Mouse (Mus musculus) intestine, postnatal 0 days (tissue): ENCODE measurements around the gene Supt3. TPM values are rescaled to one million over a fixed set of nuclear protein-coding genes. Genes with fewer than 3 reads are reported as not detected.

Source experiments
- ATAC-seq: fragments of 200-750 bp; cut with Nextera tagmentation; 2 replicates; pipeline ENCODE4 v1.8.0; 2017; ENCODE audit warnings: mild to moderate bottlenecking, moderate TSS enrichment, moderate library complexity
- H3K27ac ChIP-seq: fragments of 300-500 bp; sonication (generic); 2 replicates; pipeline ENCODE4 v1.5.1; 2014; ENCODE audit warnings: mild to moderate bottlenecking, low read depth, low read length, moderate library complexity
- H3K27me3 ChIP-seq: fragments of 300-500 bp; sonication (generic); replicated peaks from 2 replicates; pipeline ENCODE4 v1.6.1; 2014; ENCODE audit warnings: low read length, mixed read lengths; ENCODE audit not compliant: control insufficient read depth, insufficient read depth
- H3K36me3 ChIP-seq: fragments of 300-500 bp; sonication (generic); 2 replicates; pipeline ENCODE4 v1.6.1; 2014; ENCODE audit warnings: mild to moderate bottlenecking, moderate library complexity; ENCODE audit not compliant: control insufficient read depth, insufficient read depth
- H3K4me1 ChIP-seq: fragments of 300-500 bp; sonication (generic); replicated peaks from 2 replicates; pipeline ENCODE4 v1.6.1; 2014; ENCODE audit warnings: antibody characterized with exemption, low read length, mixed read lengths; ENCODE audit not compliant: control insufficient read depth, insufficient read depth
- H3K4me2 ChIP-seq: fragments of 300-500 bp; sonication (generic); replicated peaks from 2 replicates; pipeline ENCODE4 v1.6.1; 2014; ENCODE audit warnings: low read depth, mild to moderate bottlenecking, moderate library complexity
- H3K4me3 ChIP-seq: fragments of 300-500 bp; sonication (generic); 2 replicates; pipeline ENCODE4 v1.5.1; 2014; ENCODE audit warnings: low read depth, low read length
- H3K9ac ChIP-seq: fragments of 300-500 bp; sonication (generic); 2 replicates; pipeline ENCODE4 v1.6.1; 2014; ENCODE audit warnings: mild to moderate bottlenecking, low read depth, low read length
- H3K9me3 ChIP-seq: fragments of 300-500 bp; sonication (generic); 2 replicates; pipeline ENCODE4 v1.6.1; 2016; ENCODE audit warnings: mixed run types; ENCODE audit not compliant: control insufficient read depth
- CTCF ChIP-seq: sonication (generic); IDR thresholded peaks from 2 replicates; pipeline ENCODE4 v1.5.1; 2016; ENCODE audit warnings: low read depth, mild to moderate bottlenecking, control low read depth, antibody characterized with exemption, moderate library complexity
- WGBS: fragments of 180-500 bp; shearing (Covaris S2); extraction: QIAGEN DNeasy Blood & Tissue Kit; methylation state at CpG from one replicate; pipeline ENCODE4 v1.1.7; 2014; 5-methylcytosine and 5-hydroxymethylcytosine counted together
- polyA plus RNA-seq: library from polyadenylated mRNA; unstranded; fragments of >200 nt; fragmentation: Nextera tagmentation; extraction: Ambion mirVana; gene quantifications from 2 replicates; pipeline ENCODE4 v1.2.1, GENCODE M21; 2015

The Supt3 gene
- polyA plus RNA-seq, 1 experiment from 2014 or later: 4.9 TPM

DNA sequence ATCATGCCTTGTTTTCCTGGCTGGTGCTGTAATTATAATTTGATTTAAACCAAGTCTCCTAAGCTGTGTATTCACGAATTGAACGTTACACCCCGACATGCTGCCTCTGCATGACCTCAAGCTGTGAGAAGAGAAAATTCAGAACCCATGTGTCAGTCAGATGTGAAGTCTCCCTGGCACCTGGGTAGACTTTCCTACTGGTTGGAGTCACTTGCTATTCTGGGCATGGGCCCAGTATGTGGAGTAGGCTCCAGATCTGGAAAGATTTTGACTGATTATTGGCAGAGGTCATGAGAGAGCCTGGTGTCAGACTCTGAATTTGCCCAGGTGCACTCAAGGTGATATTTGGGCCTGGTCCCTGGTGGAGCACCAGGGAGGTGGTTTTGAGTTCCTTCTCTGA, 275.0 kb downstream of the Supt3 start:
- Histone ChIP-seq H3K4me3 (no peak overlapping the region), H3K4me1 (no peaks in the 10 kb centered on the region), H3K9ac (no peak overlapping the region), H3K27me3 (no peaks in the 10 kb centered on the region), H3K27ac (no peak overlapping the region), H3K4me2 (no peak overlapping the region), H3K9me3 (no peaks in the 10 kb centered on the region), H3K36me3 (no peaks in the 10 kb centered on the region)
- TF ChIP-seq CTCF: no peak
- 87% methylated on average over 3 of the region's 3 CpGs for WGBS
- ATAC-seq: no peak

DNA sequence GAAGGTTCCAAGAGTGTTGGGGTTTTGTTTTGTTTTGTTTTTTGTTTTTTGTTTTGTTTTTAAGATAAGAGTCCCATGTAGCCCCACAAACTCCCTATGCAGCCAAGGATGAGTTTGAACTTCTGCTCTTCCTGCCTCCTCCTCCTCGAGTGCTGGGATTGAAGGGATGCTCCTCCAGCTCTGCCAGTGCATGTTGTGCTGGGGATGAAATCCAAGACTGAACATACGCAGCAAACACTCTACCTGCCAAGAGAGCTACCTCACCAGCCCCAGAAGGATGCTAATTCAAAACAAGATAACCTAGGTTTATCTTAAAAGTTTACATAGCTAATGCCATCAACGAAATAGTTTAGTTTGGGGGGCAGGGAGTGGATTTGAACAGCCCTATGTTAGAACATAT, 276.4 kb downstream of the Supt3 start:
- Histone ChIP-seq H3K9ac (no peak overlapping the region), H3K4me1 (no peaks in the 10 kb centered on the region), H3K4me2 (no peak overlapping the region), H3K27me3 (no peaks in the 10 kb centered on the region), H3K27ac (no peak overlapping the region), H3K9me3 (no peaks in the 10 kb centered on the region), H3K4me3 (no peak overlapping the region), H3K36me3 (no peaks in the 10 kb centered on the region)
- no peak for ATAC-seq
- TF ChIP-seq CTCF: no peak
- WGBS: 69% methylated on average over 3 of the region's 3 CpGs

- Histone ChIP-seq H3K36me3 (no peaks in the 10 kb centered on the region), H3K4me2 (no peak overlapping the region), H3K9me3 (no peaks in the 10 kb centered on the region), H3K27me3 (no peaks in the 10 kb centered on the region), H3K4me3 (no peak overlapping the region), H3K27ac (no peak overlapping the region), H3K4me1 (no peaks in the 10 kb centered on the region), H3K9ac (no peak overlapping the region)
- WGBS: 85% methylated on average over 4 of the region's 4 CpGs
- no peak for ATAC-seq
- no peak for TF ChIP-seq CTCF
Measured at GRCm38 (mm10) chr17:45054526-45054925, 277.6 kb downstream of the Supt3 start.

GRCm38 (mm10) chr17:45056894-45057293, 279.9 kb downstream of the Supt3 start:
- Histone ChIP-seq H3K9ac (no peak overlapping the region), H3K27me3 (no peaks in the 10 kb centered on the region), H3K4me1 (no peaks in the 10 kb centered on the region), H3K9me3 (no peaks in the 10 kb centered on the region), H3K27ac (no peak overlapping the region), H3K4me2 (no peak overlapping the region), H3K36me3 (no peaks in the 10 kb centered on the region), H3K4me3 (no peak overlapping the region)
- ATAC-seq: peak; percentile 65
- TF ChIP-seq CTCF: no peak
- WGBS: 54% methylated on average over 2 of the region's 2 CpGs

- no peak for ATAC-seq
- Histone ChIP-seq H3K36me3 (no peaks in the 10 kb centered on the region), H3K27ac (no peak overlapping the region), H3K4me1 (no peaks in the 10 kb centered on the region), H3K4me3 (no peak overlapping the region), H3K9ac (no peak overlapping the region), H3K9me3 (no peaks in the 10 kb centered on the region), H3K27me3 (no peaks in the 10 kb centered on the region), H3K4me2 (no peak overlapping the region)
- TF ChIP-seq CTCF: no peak
- 78% methylated on average over 6 of the region's 6 CpGs for WGBS
Measured at GRCm38 (mm10) chr17:45057780-45058179, 280.8 kb downstream of the Supt3 start.

DNA sequence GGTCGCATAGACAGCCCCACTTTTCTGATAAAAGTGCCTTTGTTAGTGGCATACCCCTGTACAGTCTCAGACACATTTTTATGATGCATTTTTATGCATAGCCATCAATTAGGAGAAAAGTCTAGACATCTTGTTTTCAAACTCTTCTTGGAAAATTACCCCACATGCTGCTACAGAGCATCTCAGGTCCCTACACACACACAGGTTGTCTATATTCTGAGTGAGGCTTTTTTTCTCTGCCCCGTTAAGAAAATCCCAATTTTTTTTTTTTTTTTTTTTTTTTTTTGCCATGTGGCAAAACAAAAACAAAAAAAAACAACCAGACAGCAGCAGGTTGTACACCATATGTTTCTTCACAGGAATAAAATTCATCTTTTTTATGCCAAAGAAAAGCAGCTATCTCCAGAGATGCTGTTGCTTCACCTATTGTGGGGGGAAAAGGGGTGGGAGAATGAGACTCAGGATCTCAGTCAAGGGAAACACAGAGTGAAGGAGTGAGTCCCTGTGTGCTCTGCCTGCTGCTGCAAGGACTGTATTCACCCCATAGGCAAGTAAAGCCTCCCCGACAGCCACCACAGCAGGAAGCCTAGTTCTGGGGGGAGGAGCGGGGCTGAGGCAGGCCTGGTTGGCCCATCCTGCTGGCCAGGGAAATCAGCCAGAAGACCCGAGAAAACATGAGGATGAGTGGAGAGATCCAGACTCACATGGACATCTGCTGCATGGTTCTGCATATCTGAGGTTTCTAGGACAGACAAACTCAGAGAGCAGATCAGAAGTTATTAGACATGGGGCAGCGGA, 281.8 kb downstream of the Supt3 start:
- no peak for ATAC-seq
- WGBS: 70% methylated on average over 6 of the region's 6 CpGs
- H3K4me1 ChIP-seq: no peaks in the 10 kb centered on the region

More for the DNA sequence above, 281.8 kb downstream of the Supt3 start:
- TF ChIP-seq CTCF: no peak
- Histone ChIP-seq H3K36me3 (no peaks in the 10 kb centered on the region), H3K27ac (no peak overlapping the region), H3K27me3 (no peaks in the 10 kb centered on the region), H3K9ac (no peak overlapping the region), H3K9me3 (no peaks in the 10 kb centered on the region), H3K4me3 (no peak overlapping the region), H3K4me2 (no peak overlapping the region)
